Mouse (Mus musculus): ENCODE measurements around the gene Frmd4b.

DNA sequence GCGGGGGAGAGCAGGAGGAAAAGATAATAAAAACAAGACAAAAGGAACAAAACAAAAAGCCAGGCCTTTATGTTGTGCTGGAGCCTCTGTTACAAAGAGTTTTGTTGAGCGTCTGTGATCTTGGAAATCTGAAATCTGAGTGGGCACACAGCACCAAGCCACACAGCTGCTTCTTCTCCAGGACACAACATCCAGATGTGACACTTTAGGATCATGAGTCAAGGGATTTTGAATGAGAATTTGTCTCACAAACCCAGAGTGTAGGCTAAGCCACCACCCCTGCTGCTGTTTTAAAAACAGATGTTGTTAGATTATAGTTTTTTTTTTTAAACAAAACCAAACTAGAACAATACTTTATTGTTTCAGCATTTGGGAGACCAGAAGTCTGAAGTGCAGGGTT lies 345.0 kb downstream of the Frmd4b start:
- TF ChIP-seq ZNF384 (IDR thresholded peaks at IDR 0.05; ENCODE audit: low read depth, low read length) (no peak), HCFC1 (IDR thresholded peaks at IDR 0.05; ENCODE audit: borderline replicate concordance, insufficient read depth, low read length) (no peak), MAFK (IDR thresholded peaks at IDR 0.05; ENCODE audit: insufficient read depth, low read depth, low read length) (no peak)
